Mouse (Mus musculus): ENCODE measurements around the gene Ppm1l.

- TF ChIP-seq CTCF (conservative IDR thresholded peaks at IDR 0.05; ENCODE audit: low read length): no peak
- TF ChIP-seq NANOG (IDR thresholded peaks at IDR 0.05; ENCODE audit: borderline replicate concordance, low read length): no peak
- no peak for TF ChIP-seq POU5F1 (IDR thresholded peaks at IDR 0.05; ENCODE audit: borderline replicate concordance, low read length)
Measured at GRCm38 (mm10) chr3:69374538-69374937, 57.9 kb downstream of the Ppm1l start.
